Comparison of ENCODE assay signal across 9 mouse cellular contexts in the genomic region with DNA sequence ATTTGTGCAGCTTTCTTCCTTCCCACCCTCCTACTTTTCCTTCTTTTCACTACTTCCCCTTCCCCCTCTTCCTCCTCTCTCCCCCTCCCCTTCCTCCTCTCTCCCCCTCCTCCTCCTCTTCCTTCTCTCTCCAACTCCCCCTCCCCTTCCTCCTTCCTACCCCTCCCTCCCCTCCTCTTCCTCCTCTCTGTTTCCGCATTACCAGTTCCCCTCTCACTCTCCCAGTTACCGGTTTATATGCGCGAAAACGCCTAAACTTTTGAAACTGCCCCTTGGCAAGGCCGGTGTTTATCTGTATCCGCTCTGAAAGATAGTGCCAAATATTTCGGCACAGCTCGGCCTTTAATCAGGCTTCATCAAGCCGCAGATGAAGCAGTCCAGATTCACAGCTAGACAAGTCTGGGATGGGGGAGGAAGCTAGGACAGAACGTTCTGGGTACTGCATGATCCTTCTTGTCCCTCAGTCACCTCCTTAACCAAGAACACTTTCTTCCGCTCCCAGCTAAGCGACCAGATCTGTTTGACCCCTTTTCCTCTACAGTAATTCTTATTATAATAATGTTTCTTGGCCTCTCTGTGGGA. TPM values are rescaled to one million over a fixed set of nuclear protein-coding genes. Genes with fewer than 3 reads are reported as not detected.
DNase-seq lines count a peak whose midpoint lies in the region; ATAC-seq and TF ChIP-seq lines count a peak whose summit lies in the region.
"Had no signal": no experiment of that assay in that cellular context is flagged by ENCODE, and none has a peak within 500 bp of the region (broad histone marks: within the 10 kb centered on the region; RNA-seq: fewer than 3 reads in every experiment).

No protein-coding gene starts in this region.

- H3K27ac ChIP-seq in hindbrain, postnatal 0 days: no peak overlapping the region
- H3K27ac ChIP-seq in hindbrain, embryonic 13.5 days: no peak overlapping the region
- no peak overlapping the region for H3K27ac ChIP-seq in forebrain, embryonic 16.5 days (ENCODE audit: low read length)
- H3K27ac ChIP-seq in midbrain, embryonic 10.5 days (replicated peaks): no peak overlapping the region
- no peak overlapping the region for H3K27ac ChIP-seq in hindbrain, embryonic 14.5 days
- H3K27ac ChIP-seq: liver, embryonic 14.5 days had no signal

- WGBS in hindbrain, postnatal 0 days: 54% methylated on average over 13 of the region's 13 CpGs
- 47% methylated on average over 13 of the region's 13 CpGs for WGBS in hindbrain, embryonic 13.5 days
- 43% methylated on average over 13 of the region's 13 CpGs for WGBS in forebrain, embryonic 16.5 days
- WGBS in midbrain, embryonic 10.5 days: 46% methylated on average over 13 of the region's 13 CpGs
- 50% methylated on average over 13 of the region's 13 CpGs for WGBS in hindbrain, embryonic 14.5 days

- intact Hi-C loops in heart, postnatal 14 days (cut with DNase I): no loop called here

- no peak overlapping the region for H3K9ac ChIP-seq in hindbrain, postnatal 0 days (replicated peaks; ENCODE audit: low read length)
- no peak overlapping the region for H3K9ac ChIP-seq in hindbrain, embryonic 13.5 days
- H3K9ac ChIP-seq in forebrain, embryonic 16.5 days (replicated peaks; ENCODE audit: low read depth, low read length): no peak overlapping the region
- H3K9ac ChIP-seq in hindbrain, embryonic 14.5 days: no peak overlapping the region
- H3K9ac ChIP-seq: liver, embryonic 14.5 days had no signal

- DNase-seq in hindbrain, postnatal 0 days (ENCODE audit: low spot score): no peak
- peak; percentile 44 to 55 for DNase-seq in cerebellum, postnatal 10 days
- DNase-seq in heart, postnatal 14 days: peak; percentile 22 to 37
- DNase-seq in lung, adult 18-20 months: peak; percentile 68 to 80
- no peak for DNase-seq in midbrain, embryonic 10.5 days (ENCODE audit: low spot score)
- no peak for DNase-seq in hindbrain, embryonic 14.5 days (ENCODE audit: low spot score)

- H3K27me3 ChIP-seq in hindbrain, postnatal 0 days (ENCODE audit: insufficient read depth, low read length): no peaks in the 10 kb centered on the region
- no peaks in the 10 kb centered on the region for H3K27me3 ChIP-seq in hindbrain, embryonic 13.5 days
- H3K27me3 ChIP-seq in forebrain, embryonic 16.5 days (replicated peaks; ENCODE audit: control insufficient read depth, insufficient read depth, low read length): no peaks in the 10 kb centered on the region
- H3K27me3 ChIP-seq in midbrain, embryonic 10.5 days (ENCODE audit: low read depth, poor library complexity, severe bottlenecking): no peaks in the 10 kb centered on the region
- H3K27me3 ChIP-seq in hindbrain, embryonic 14.5 days (ENCODE audit: control insufficient read depth, insufficient read depth, low read length): no peaks in the 10 kb centered on the region

- no peak for TF ChIP-seq CTCF in hindbrain, postnatal 0 days (IDR thresholded peaks at IDR 0.05; ENCODE audit: low read depth)

- ATAC-seq in hindbrain, postnatal 0 days: no peak
- ATAC-seq in hindbrain, embryonic 13.5 days (ENCODE audit: low FRiP score): no peak
- ATAC-seq in forebrain, embryonic 16.5 days: no peak
- no peak for ATAC-seq in hindbrain, embryonic 14.5 days (ENCODE audit: low FRiP score)

- H3K4me3 ChIP-seq in hindbrain, postnatal 0 days (ENCODE audit: low read length): no peak overlapping the region
- H3K4me3 ChIP-seq in hindbrain, embryonic 13.5 days: no peak overlapping the region
- no peak overlapping the region for H3K4me3 ChIP-seq in forebrain, embryonic 16.5 days (replicated peaks; ENCODE audit: low read length)
- H3K4me3 ChIP-seq in midbrain, embryonic 10.5 days: no peak overlapping the region
- H3K4me3 ChIP-seq in hindbrain, embryonic 14.5 days (replicated peaks; ENCODE audit: low read length): no peak overlapping the region

- peak overlapping the region; percentile 0; the same call in 1 of the 2 replicates for H3K4me2 ChIP-seq in hindbrain, postnatal 0 days (ENCODE audit: low read depth, low read length)
- H3K4me2 ChIP-seq in hindbrain, embryonic 13.5 days: no peak overlapping the region
- no peak overlapping the region for H3K4me2 ChIP-seq in forebrain, embryonic 16.5 days (ENCODE audit: low read length)
- no peak overlapping the region for H3K4me2 ChIP-seq in hindbrain, embryonic 14.5 days (replicated peaks)

- no peaks in the 10 kb centered on the region for H3K9me3 ChIP-seq in hindbrain, postnatal 0 days (ENCODE audit: low read length)
- no peaks in the 10 kb centered on the region for H3K9me3 ChIP-seq in hindbrain, embryonic 13.5 days
- no peaks in the 10 kb centered on the region for H3K9me3 ChIP-seq in forebrain, embryonic 16.5 days (ENCODE audit: control insufficient read depth, low read length)
- no peaks in the 10 kb centered on the region for H3K9me3 ChIP-seq in midbrain, embryonic 10.5 days (replicated peaks)
- H3K9me3 ChIP-seq in hindbrain, embryonic 14.5 days (ENCODE audit: control insufficient read depth, low read length): no peaks in the 10 kb centered on the region

- H3K4me1 ChIP-seq in hindbrain, postnatal 0 days (ENCODE audit: insufficient read depth, low read length): no peaks in the 10 kb centered on the region
- H3K4me1 ChIP-seq in hindbrain, embryonic 13.5 days (replicated peaks): no peaks in the 10 kb centered on the region
- H3K4me1 ChIP-seq in forebrain, embryonic 16.5 days (replicated peaks; ENCODE audit: control insufficient read depth, insufficient read depth, low read length): no peaks in the 10 kb centered on the region
- H3K4me1 ChIP-seq in midbrain, embryonic 10.5 days: no peaks in the 10 kb centered on the region
- no peaks in the 10 kb centered on the region for H3K4me1 ChIP-seq in hindbrain, embryonic 14.5 days (replicated peaks; ENCODE audit: control insufficient read depth, insufficient read depth, low read length)

- no peaks in the 10 kb centered on the region for H3K36me3 ChIP-seq in hindbrain, postnatal 0 days (ENCODE audit: insufficient read depth, low read length)
- no peaks in the 10 kb centered on the region for H3K36me3 ChIP-seq in hindbrain, embryonic 13.5 days
- no peaks in the 10 kb centered on the region for H3K36me3 ChIP-seq in forebrain, embryonic 16.5 days (ENCODE audit: control insufficient read depth, insufficient read depth)
- H3K36me3 ChIP-seq in midbrain, embryonic 10.5 days: no peaks in the 10 kb centered on the region
- H3K36me3 ChIP-seq in hindbrain, embryonic 14.5 days (replicated peaks; ENCODE audit: control insufficient read depth, insufficient read depth): no peaks in the 10 kb centered on the region

RNA-seq across cellular contexts. Expression of a gene that starts 30.9 kb away (rescaled TPM):
- 35.0 and 41.0 TPM in 2 replicates for total RNA-seq in hindbrain, postnatal 0 days (2014; rRNA removed)
- polyA plus RNA-seq in hindbrain, postnatal 0 days (2015; fragmentation: Nextera tagmentation; extraction: Ambion mirVana): 26.3 and 27.4 TPM in 2 replicates
- polyA plus RNA-seq in hindbrain, embryonic 13.5 days (2015; fragmentation: Nextera tagmentation; extraction: Ambion mirVana): 18.8 and 23.3 TPM in 2 replicates
- total RNA-seq in heart, postnatal 14 days (2021): 10 to 100 TPM; 13.5 to 14.0 TPM
- 30.1 and 32.9 TPM in 2 replicates for polyA plus RNA-seq in forebrain, embryonic 16.5 days (2015; fragmentation: Nextera tagmentation; extraction: Ambion mirVana)
- 9.3 and 11.3 TPM in 2 replicates for polyA plus RNA-seq in midbrain, embryonic 10.5 days (2016; fragmentation: Nextera tagmentation; extraction: Ambion mirVana)
- 33.8 and 44.8 TPM in 2 replicates for polyA plus RNA-seq in hindbrain, embryonic 14.5 days (2014; fragmentation: Nextera tagmentation; extraction: Ambion mirVana)

Comparison
In these comparisons a context has a peak if more than half of its experiments do, and no peak if none do; other contexts are left out.
1. DNase-seq: peak in cerebellum, postnatal 10 days (2 of 2), heart, postnatal 14 days (2 of 2) and lung, adult 18-20 months (2 of 2); none in hindbrain, postnatal 0 days (single experiment), midbrain, embryonic 10.5 days (single experiment) and hindbrain, embryonic 14.5 days (single experiment).